Mouse (Mus musculus): ENCODE measurements around the gene Hck.
A peak's percentile ranks its signal among the peaks of the same experiment; 100 is the strongest.

Hck gene

DNA sequence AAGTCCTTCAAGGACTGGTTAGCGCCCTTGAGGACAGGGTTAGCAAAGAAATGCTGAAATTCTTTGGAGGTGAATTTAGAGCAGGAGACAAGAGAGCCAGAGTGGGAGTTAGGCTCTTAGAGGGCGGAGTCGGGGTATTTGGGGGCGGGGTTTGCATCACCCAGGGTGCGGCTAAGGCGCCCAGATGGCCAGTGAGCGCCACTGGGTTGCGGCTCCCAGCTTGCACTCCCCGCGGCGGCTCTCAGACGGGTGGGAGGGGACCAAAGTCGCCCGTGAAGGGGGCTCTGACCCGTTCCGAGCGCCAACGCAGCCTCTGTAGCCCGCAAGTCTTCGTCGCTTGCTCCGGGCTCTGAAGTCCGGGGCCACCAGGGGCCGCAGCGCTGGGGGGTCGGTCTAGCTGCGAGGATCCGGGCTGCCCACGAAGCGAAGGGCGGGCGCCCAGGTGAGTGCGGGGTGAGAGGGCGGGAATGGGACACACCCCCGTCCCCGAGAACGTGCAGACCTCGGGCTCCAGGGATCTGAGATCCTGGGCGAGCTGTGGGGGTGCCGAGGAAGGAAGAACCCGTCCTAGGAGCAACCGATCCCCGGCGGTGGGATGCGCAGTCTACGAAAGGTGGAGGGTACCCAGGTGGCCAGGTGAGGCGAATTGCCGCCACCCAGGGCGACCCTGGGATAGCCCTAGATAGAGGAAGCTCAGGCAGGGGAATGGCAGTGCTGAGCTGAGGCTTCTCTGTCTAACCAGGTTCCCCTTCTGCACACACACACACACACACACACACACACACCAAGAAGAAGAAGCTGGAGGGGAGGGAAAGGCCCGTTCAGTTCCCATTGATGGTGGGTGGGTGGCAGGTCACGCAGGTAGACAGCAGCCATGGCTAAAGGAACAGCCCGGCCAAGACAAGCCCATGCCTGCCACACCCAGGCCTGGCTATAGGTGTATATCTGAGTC, at the start of gene Hck:
Hck (plus strand) TSS at position 156 of the 952 bp plus-strand sequence.
- DNase-seq (ENCODE audit: low read depth in 1 of 2, low spot score in 2 of 2), result peak in 1 of 2 experiments; percentile 57

DNA sequence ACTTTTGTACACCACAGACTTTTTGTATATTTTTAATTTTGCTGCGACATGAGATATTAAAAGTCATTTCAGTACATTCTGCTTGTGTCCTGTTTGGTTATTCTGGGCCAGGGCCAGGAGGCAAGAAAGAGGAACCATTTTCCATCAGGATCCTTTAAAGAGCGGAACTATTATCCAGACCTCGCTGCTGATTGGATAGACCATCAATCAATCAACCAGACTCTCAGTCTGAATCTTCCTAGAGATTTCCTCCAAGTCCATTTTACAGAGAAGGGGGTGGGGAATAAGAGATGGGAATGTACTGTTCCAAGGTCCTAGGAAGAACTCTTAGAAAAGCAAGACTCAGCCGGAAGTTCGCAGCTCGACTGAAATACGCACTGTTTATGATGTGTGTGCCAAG, 48.1 kb upstream of the Hck start:
- no peak for DNase-seq (ENCODE audit: low read depth in 1 of 2, low spot score in 2 of 2)

DNA sequence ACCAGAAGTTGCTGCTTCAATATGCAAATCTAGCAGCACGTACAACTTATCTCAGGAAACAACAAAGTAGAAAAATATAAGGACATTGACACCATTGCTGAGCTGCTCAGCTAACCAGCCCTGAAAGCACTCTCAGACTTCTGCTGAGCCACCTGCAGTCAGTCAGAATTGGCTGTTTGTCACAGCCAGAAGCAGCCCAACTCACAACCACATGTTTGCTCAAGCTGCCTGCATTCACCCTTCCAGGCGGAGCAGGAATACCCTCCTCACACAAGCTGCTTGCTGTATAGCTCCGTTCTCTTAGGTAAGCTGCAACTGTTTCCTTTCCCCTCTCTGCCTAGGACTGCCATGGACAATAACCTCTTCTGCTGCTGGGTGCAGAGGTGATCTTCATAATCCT, 44.9 kb upstream of the Hck start:
- DNase-seq (ENCODE audit: low read depth in 1 of 2, low spot score in 2 of 2), result no peak

DNA sequence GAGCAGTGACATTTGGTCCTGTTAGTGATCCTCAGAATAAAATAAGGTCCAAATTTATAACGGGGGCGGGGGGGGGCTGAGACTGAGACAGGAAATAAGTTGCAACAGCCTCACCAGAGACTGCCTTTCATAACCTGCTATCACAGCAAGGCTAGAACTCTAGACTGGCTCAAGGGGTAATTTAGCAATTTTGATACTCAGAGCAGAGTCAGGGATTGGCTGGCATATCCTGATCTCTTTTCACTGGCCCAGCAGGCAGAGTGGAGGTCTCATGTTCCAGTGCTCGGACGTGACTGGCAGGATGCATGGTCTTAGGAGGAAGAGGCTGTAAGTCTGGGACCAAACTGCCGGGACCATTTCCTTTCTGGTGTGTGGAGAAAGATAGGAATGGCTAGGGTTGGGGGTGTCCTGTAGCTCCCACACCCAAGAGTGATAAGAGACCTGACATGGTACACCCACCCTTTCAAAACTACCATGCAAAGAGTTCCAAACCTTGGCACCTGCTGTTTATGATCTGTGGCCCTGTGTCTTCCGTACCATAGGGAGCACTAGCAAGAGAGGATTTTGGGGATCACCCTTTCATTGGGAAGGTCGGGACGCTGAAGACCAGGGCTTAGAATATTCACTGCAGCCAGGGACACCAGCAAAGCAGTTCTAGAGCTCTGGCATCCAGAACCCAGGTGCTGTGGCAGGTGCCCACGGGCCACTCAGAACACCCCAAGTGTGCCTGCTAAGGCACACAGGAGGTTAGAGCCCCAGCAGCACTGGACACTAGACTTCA, 43.9 kb upstream of the Hck start:
- no peak for DNase-seq (ENCODE audit: low read depth in 1 of 2, low spot score in 2 of 2)

DNA sequence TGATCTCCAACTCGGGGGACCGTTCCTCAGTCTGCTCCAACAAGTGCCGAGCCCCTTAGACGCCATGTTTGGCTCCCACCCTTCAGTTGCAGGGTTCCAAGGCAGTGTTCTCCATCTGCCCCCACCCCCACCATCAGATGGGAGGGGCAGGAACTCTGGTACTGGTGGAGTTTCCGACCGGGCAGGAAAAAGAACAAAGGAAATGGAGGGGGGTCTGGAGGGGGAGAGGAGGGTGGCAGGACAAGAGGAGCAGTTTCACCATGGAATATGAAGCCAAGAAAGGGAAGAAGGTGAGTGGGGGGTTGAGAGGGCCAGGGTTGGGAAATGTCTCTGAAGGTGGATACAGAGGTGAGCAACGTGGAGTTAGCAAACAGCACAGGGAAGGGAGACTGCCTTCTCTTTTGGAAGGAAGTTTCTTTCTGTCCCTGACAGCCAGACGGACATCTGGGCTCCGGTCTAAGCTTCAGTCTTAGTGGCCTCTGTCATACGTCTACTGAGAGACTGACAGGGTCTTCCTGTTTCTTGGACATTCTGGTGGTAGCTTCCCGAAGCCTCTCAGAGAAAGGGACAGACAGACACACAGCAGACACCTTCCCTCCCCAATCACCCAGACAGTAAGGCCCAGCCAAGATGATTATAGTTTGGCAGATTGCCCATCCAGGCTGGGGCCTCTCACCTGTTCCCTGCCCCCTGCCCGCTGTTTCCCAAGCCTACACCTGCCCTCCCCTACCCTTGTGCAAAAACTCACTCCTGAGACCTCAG, 42.3 kb upstream of the Hck start, which contains the start of gene Ccm2l:
Ccm2l (plus strand) TSS at position 209 of the 762 bp plus-strand sequence.
- no peak for DNase-seq (ENCODE audit: low read depth in 1 of 2, low spot score in 2 of 2)

DNA sequence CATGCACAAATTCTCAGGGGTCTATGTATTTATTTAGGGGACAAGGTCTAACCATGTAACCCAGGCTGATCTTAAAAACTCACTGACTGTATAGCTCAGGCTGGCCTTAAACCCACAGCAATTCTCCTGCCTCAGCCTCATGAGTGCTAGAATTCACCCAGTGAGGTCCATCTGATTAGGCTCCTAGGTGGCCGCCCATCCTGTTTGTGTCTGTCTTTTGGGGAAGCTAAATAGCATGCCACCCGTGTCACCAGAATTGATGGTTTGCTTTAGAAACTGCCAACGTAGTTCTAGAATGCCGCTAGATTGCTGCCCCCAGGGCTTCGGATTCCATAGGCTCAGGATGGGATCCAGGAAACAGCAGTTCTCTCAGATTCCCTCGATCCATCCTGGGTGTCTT, 41.3 kb upstream of the Hck start:
- no peak for DNase-seq (ENCODE audit: low read depth in 1 of 2, low spot score in 2 of 2)

DNA sequence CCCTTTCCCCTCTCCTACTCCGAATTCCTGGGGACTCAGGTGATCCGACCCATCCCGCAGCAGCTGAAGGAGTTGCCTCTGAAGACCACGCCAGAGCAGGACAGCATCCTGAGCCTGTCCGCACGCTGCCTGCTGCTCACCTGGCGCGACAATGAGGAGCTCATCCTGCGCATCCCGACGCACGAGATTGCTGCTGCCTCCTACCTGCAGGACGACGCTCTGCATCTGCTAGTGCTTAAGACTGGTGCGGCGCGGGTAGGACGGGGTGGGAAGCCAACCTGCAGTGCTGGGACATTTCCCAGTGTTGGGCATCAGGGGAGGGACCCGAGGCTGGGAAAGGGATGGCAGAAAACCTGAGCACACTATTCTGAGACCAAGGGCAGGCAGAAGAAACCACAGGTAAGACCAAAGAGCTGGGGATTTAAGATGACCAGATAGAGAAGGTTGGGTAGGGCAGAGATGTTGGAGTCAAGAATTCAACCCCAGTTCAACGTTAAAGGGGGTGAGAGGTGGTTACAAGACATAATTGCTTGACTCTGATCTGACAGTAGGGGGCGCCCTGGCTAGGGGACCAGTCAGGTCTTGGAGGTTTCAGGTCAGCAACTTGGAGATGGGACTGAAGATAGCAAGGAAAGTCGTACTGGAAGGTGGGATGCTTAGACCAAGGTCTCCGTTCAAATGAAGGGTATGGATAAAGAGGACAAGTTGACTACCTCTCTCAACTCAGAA, 37.3 kb upstream of the Hck start:
- no peak for DNase-seq (ENCODE audit: low read depth in 1 of 2, low spot score in 2 of 2)

DNA sequence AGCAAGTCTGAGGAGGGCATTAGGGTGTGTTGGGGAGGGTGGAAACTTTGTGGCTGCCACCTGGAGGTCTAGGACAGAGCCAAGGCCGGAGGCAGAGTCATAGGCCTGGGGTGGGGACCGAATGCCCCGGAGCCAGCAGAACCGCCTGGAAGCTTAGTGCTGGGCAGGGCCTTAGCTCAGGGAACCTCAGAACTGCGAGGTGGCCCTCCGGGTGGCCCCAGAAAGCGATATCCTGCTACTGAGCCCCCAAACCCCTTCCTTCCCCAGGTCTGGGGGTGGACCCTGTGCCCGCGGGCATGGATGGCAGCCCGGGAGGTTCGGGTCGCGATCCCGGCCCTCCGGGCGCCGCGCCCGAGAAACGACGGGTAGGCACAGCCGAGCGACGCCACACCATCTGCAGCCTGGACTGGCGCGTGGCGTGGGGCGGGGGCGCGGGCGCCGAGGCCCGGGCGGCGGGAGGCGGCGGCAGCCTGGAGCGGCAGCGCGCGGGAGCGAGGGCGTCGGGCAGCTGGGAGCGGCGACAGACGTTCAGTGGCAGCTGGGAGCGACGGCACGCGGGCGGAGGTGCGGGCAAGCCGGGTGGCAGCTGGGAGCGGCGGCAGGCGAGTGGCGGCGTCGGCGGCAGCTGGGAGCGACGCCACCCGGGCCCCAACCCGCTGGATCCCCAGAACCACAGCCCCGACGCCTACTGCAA, 36.6 kb upstream of the Hck start:
- no peak for DNase-seq (ENCODE audit: low read depth in 1 of 2, low spot score in 2 of 2)

DNA sequence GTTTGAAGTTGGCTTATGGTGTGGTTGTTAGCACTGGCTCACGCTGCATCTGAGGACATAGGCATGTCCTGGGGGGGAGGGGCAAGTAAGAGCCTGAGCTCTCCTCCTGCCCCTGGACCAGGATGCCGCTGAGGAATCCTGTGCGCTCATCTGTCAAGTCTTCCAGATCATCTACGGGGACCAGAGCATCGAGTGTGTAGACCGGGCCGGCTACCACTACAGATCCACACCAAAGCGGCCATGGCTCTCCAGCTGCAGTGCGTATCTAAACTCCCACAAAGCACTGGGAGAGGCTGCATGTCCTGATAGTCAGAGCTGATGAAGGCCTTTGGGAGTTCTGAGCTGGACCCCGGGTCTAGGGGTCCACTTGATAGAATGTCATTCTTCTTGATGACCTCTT, 33.6 kb upstream of the Hck start:
- DNase-seq (ENCODE audit: low read depth in 1 of 2, low spot score in 2 of 2), result no peak

DNA sequence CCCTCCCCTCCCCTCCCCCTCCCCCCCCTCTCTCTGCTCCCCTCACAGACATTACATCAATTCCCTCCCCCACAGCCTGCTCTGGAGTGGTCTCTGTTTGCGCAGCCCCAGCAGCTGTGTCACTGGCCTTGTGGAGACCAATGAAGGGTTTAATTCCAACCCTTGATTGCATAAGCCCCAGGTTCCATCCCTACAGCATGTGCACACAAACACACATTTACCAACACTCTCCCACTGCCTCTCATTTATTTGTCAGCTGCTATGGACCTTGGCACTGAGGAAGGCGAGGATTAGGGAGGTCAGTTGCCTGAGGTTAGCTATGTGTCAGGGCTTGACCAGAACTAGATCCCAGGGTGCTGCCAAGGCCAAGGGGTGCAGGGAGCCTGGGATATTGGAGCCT, 32.3 kb upstream of the Hck start:
- DNase-seq (ENCODE audit: low read depth in 1 of 2, low spot score in 2 of 2), result no peak

DNA sequence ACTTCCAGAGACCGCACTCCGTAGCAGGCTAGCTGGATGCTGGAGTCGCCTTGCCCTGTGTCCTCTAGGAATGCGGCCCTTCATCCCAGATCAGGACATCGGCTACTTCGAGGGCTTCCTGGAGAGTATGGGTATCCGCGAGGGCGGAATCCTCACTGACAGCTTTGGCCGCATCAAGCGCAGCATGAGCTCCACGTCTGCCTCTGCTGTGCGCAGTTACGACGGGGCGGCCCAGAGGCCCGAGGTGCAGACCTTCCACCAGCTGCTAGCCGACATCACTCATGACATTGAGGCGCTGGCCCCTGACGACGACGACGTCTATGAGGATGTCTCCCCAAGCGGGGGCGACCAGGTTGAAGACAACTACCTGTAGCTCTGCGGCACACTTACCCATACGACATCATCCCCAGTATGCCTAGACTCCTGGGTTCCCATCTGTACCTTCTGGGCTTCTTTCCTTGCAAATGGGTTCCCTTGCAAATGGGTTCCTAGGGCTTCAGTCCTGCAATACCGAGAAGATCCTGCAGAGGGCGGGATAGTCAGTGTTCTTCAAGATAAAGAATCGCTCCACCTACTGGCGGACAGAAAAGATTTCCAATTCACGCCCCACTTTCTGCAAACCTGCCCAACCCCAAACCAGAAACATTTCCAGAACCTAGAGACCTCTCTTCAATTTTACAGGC, 27.3 kb upstream of the Hck start:
- peak in 1 of 2 experiments; percentile 73 for DNase-seq (ENCODE audit: low read depth in 1 of 2, low spot score in 2 of 2)

DNA sequence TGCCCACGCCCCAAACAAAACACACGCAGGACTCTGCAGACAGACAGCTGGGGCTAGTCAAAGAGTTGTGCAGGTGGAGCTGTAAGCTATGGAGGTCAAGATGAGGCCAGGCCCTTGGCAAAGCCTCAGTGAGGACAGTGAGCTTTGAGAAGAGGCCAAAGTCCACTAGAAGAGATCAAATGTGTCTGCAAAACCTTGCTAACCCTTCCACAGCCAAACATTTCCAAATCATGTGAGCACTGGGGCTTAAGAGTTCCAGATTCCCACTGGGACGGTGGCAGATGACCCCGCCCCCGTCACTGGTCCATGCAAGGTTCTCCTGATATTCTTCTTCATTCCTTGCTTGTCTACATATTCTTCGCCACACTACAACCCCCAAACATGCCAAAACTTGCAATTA, 26.4 kb upstream of the Hck start:
- no peak for DNase-seq (ENCODE audit: low read depth in 1 of 2, low spot score in 2 of 2)

DNA sequence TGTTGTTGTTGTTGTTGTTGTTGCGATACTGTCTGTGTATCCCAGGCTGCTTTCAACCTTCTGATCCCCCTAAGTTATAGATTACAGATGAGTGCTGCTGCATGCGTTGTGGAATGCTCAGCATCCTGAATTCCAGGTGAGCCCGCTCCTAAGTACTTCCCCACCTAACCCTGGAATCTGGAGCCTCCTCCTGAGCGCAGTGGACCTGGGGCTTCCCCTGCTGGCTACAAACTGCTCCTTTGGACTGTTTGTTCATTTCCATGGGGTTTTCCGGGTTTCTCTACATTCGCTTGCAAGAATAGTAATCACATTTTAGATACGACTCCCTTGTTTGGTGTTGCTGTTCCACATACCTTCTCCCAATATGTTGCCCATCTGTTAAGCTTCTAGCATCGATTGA, 25.0 kb upstream of the Hck start:
- no peak for DNase-seq (ENCODE audit: low read depth in 1 of 2, low spot score in 2 of 2)

DNA sequence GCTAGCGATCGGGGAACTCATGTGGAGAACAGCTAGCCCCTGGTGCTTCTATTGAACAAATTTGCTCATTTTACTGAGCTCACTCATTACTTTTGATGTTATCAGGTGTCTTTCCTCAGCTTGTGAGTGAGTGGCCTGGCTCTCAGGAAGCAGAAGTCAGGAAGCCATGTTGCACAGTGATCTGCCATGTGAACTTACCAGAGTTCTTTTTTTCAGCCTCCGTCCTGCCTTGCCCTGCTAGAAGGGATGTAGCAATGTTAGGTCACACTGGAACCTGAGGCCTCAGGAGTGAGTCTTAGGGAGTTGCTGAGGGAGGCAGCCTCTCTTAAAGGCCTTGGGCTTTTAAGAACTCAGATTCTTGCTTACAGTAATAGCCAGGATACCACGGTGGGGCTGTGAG, 24.4 kb upstream of the Hck start:
- DNase-seq (ENCODE audit: low read depth in 1 of 2, low spot score in 2 of 2), result no peak

DNA sequence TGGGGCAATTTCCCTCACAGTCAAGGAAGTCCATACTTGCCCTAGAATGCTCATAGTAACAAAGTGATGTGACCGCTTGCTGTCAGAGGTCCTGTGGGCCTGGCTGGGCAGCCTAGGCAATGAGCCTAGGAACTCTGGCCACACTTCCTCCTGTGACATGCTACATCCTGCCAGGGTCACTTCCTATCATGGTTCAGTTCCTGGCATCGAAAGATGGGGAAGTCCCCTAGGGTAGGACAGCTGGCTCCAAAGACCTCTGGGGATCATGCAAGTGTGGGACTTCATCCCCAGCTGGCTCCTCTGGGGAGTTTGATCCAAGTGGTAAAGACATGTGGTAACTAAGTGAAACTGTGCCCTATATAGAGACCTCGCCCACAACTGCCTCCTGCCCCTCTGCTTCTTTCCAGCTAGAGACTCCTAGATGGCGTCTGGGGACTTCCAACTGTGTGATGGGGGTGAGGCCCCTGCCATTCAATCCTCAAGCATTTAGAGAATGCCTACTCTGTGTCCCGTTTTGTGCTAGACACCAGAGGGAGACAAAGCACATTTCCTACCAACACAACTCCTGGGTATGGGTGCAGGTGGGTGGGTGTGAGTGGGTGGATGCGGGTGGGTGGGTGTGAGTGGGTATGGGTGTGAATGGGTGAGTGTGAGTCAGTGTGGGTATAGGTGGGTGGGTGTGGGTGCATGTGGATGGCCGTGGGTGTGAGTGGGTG, 23.8 kb upstream of the Hck start:
- peak; percentile 66 to 70 for DNase-seq (ENCODE audit: low read depth in 1 of 2, low spot score in 2 of 2)

DNA sequence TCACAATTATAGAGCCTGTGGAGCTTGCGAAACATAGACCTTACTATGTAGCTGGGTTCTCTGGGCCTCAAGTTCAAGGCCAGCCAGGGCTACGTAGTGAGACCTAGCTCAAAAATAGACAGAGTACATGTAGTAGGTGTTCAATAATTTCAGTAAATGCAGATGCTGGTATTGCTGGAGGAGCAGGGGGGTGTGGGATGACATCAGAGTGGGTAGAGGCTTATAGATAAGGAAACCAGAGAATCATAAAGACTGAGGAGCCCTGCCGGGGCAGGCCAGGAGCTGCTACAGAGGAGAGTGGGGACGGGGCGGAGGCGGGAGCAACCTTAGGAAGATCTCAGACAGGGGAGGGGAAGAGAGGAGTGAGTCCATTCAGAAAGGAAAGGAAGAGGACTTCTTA, 22.7 kb upstream of the Hck start:
- no peak for DNase-seq (ENCODE audit: low read depth in 1 of 2, low spot score in 2 of 2)

DNA sequence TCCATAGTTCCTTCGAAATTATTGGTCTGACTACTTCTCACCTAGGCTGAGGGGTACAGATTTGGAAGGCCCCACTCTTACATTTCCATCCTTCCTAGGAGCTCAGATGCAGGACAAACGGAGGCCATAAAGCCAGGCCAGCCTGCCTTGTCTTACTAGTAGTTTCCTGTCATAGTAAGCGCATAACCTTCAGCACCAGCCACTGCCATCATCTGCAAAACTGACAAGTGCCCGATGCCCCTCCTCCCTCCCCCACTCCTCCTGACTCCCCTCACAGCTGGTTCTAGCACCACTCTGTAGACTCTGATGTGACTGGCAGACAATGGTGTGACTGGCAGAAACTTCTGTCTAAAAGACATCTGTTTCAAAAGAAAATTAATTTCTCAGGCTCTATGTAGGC, 22.1 kb upstream of the Hck start:
- DNase-seq (ENCODE audit: low read depth in 1 of 2, low spot score in 2 of 2), result no peak

DNA sequence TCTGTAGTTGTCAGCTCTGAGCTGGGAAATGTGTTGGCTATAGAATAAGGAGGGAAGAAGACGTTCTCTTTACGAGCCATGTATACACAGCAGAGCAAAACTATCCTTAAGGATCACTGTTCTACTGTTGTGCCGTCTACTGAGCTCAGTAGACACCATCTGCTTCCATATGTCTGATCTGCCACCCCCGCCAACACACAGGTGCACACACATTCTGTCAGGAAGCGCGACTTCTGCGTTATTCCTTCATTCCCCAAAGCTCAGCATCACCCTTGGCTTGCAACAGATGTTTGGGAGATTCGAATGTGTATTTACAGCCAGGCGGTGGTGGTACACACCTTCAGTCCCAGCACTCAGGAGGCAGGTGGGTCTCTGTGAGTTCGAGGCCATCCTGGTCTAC, 21.2 kb upstream of the Hck start:
- no peak for DNase-seq (ENCODE audit: low read depth in 1 of 2, low spot score in 2 of 2)

DNA sequence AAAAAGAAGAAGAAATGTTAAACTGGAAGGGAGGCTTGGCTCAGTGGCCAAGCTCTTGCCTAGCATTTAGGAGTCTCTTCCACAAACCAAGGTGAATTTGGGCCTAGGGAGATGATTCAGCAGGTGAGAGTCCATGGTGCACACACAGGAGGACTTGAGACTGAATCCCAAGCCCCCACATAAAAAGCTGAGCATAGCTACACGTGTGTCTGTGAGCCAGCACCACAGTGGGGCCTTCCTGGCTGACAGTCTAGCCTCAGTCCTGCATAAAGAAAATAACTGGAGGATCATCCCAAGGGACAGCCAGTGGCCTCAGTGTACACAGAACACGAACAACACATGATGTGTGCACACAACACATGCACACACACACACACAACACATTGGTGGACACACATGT, 19.0 kb upstream of the Hck start:
- no peak for DNase-seq (ENCODE audit: low read depth in 1 of 2, low spot score in 2 of 2)

Data from monocyte, adult 2 months (primary cell).